Mouse (Mus musculus): ENCODE data around the gene Gpbar1. TPM values are rescaled to one million over a fixed set of nuclear protein-coding genes. Genes with fewer than 3 reads are reported as not detected.

Gene Gpbar1
- 0.36 and 0.64 TPM in 2 replicates for polyA plus RNA-seq (2015; fragmentation: Nextera tagmentation; extraction: Ambion mirVana)

DNA sequence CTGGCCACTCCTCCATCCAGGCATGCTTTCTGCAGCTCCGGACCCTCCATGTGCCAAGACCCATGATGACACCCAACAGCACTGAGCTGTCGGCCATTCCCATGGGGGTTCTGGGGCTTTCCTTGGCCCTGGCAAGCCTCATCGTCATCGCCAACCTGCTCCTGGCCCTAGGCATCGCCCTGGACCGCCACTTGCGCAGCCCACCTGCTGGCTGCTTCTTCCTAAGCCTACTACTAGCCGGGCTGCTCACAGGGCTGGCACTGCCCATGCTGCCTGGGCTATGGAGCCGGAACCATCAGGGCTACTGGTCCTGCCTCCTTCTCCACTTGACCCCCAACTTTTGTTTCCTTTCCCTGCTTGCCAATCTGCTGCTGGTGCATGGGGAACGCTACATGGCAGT, at the start of gene Gpbar1:
Gpbar1 (plus strand) TSS at position 13 of the 400 bp plus-strand sequence.
- Histone ChIP-seq H3K4me1 (peaks cover 53% of the 10 kb centered on the region), H3K27ac (replicated peaks) (no peak within 1 kb of the TSS), H3K4me2 (no peak within 1 kb of the TSS), H3K9ac (no peak within 1 kb of the TSS), H3K4me3 (no peak within 1 kb of the TSS), H3K9me3 (no peaks in the 10 kb centered on the region), H3K36me3 (peaks cover 48% of the 10 kb centered on the region), H3K27me3 (replicated peaks) (no peaks in the 10 kb centered on the region)
- WGBS: 85% methylated on average over 10 of the region's 10 CpGs
- no peak for ATAC-seq (ENCODE audit: extremely low read depth, insufficient number of reproducible peaks, low FRiP score, low TSS enrichment)

DNA sequence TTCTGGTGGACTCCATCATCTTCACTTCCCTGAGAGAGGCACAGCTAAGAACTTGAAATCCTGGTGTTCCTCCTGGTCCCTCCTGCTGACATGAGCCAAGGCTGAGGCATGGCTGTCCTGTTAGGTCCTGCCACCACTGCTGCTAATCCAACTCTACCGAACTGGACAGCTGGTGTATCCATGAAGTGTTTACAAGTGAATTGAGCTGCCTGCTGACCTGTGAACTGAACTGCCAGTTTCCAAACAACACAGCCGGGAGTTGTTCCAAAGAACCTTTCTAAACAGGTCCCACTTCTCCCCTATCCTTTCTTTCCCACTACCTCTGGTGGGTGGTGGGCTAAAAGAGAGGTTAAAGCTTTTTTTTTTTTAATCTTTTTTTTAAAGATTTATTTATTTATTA, 48.4 kb upstream of the Gpbar1 start:
- Histone ChIP-seq H3K9me3 (no peaks in the 10 kb centered on the region), H3K27me3 (replicated peaks) (no peaks in the 10 kb centered on the region), H3K9ac (no peak overlapping the region), H3K36me3 (no peaks in the 10 kb centered on the region), H3K27ac (replicated peaks) (no peak overlapping the region), H3K4me3 (no peak overlapping the region), H3K4me1 (peaks cover 6% of the 10 kb centered on the region; the same call in 1 of the 2 replicates), H3K4me2 (no peak overlapping the region)
- ATAC-seq (ENCODE audit: extremely low read depth, insufficient number of reproducible peaks, low FRiP score, low TSS enrichment): no peak
- WGBS: 75% methylated on average over 2 of the region's 2 CpGs

DNA sequence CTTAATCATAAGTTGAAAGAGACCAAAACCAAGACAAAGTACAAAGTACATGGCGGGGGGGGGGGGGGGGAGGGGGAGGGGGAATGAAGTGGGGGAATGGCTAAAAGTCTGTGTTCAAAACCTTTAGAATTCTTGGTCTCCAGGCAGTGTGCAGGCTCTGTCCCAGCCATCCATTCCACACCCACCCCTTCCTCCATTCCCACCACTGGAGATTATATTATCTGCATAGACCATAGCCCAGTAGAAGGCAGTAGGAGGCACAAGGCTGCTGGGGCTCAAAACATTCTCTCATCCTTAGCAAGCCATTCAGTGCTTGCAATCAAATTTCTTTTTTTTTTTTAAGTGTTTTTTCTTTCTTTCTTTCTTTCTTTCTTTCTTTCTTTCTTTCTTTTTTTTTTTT, 47.4 kb upstream of the Gpbar1 start:
- WGBS: 60% methylated on average over 1 of the region's 1 CpGs
- H3K9me3 ChIP-seq: no peaks in the 10 kb centered on the region
- no peaks in the 10 kb centered on the region for H3K27me3 ChIP-seq (replicated peaks)
- H3K4me3 ChIP-seq: no peak overlapping the region
- no peaks in the 10 kb centered on the region for H3K36me3 ChIP-seq
- no peak overlapping the region for H3K9ac ChIP-seq
- no peak overlapping the region for H3K27ac ChIP-seq (replicated peaks)
- H3K4me1 ChIP-seq: peaks cover 8% of the 10 kb centered on the region; the same call in 1 of the 2 replicates
- H3K4me2 ChIP-seq: no peak overlapping the region
- ATAC-seq (ENCODE audit: extremely low read depth, insufficient number of reproducible peaks, low FRiP score, low TSS enrichment): no peak

DNA sequence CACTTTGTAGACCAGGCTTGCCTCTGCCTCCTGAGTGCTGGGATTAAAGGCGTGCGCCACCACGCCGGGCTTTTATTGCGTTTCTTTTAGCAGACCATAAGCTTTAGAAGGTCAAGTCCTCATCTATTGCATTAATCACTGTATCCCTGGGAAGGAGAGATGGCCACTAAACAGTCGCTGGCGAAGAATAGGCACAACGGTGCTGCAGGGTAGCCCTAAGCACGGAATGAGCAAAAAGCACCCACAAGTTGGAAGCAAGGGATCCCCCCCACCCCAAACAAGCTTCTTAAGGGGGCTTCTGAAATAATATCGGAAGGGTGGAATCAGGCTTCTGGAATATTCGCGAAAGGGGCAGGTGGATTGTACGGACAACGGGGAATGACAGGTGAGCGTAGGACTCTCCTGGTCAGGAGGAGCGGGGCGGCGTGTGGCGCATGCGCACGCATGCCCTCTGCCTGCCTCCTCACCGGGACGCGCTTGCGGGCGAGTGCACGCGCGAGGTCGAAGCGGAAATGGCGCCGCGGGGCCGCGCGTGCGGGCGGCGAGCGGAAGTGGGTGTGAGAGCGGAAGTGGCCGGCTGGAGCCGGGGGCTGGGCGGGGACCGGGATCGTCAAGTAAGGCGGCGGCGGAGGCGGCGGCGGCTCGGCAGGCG, 42.3 kb upstream of the Gpbar1 start, which contains the start of gene Arpc2:
Arpc2 (plus strand) TSS at position 147 of the 652 bp plus-strand sequence.
- Histone ChIP-seq H3K4me2 (peak within 1 kb of the TSS; percentile 84), H3K4me3 (peak within 1 kb of the TSS; percentile 91), H3K36me3 (0 out of 2 replicates have a peak, but pooled peaks cover 4% of the 10 kb centered on the region), H3K9ac (peak within 1 kb of the TSS; percentile 99), H3K27me3 (replicated peaks) (no peaks in the 10 kb centered on the region), H3K27ac (replicated peaks) (peak within 1 kb of the TSS; percentile 95), H3K9me3 (no peaks in the 10 kb centered on the region), H3K4me1 (peaks cover 39% of the 10 kb centered on the region)
- peak; percentile 87 for ATAC-seq (ENCODE audit: extremely low read depth, insufficient number of reproducible peaks, low FRiP score, low TSS enrichment)
- 2% methylated on average over 43 of the region's 55 CpGs for WGBS

DNA sequence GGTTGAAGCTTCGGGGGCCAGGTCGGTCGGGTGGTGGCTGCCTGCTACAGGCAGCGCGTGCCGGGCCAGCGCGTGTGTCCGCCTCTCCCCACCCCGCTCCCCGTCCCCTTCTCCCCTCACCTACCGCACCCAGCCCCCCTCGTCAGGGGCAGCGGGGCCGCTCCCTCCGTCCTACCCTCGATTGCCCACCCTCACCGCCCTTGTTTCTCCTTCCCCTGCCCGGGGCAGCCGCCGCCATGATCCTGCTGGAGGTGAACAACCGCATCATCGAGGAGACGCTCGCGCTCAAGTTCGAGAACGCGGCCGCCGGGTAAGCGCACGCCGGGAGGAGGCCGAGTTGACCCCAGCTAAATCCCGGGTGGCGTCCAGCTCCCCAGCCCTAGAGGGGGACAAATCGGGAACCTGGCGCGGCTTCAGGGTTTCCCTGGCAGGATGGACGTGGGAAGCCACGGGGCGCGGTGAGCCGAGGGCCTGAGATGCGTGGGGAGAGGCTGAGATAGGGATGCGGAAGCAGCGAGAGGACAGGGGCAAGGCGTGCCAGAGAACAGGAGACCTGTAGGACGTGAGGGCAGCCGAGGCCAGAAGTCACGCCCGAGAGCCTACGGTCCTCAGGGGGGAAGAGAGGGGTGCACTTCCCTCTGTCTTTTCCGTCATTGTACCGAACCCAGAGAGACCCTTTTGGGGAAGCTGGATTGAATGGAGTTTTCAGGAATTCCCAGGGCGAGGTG, 41.6 kb upstream of the Gpbar1 start:
- Histone ChIP-seq H3K36me3 (0 out of 2 replicates have a peak, but pooled peaks cover 4% of the 10 kb centered on the region), H3K27ac (replicated peaks) (peak overlapping the region; percentile 95), H3K9me3 (no peaks in the 10 kb centered on the region), H3K9ac (peak overlapping the region; percentile 99), H3K4me1 (peaks cover 45% of the 10 kb centered on the region), H3K4me3 (peak overlapping the region; percentile 91), H3K4me2 (peak overlapping the region; percentile 84), H3K27me3 (replicated peaks) (no peaks in the 10 kb centered on the region)
- peak; percentile 27 for ATAC-seq (ENCODE audit: extremely low read depth, insufficient number of reproducible peaks, low FRiP score, low TSS enrichment)
- WGBS: under 1% methylated on average over 48 of the region's 57 CpGs

DNA sequence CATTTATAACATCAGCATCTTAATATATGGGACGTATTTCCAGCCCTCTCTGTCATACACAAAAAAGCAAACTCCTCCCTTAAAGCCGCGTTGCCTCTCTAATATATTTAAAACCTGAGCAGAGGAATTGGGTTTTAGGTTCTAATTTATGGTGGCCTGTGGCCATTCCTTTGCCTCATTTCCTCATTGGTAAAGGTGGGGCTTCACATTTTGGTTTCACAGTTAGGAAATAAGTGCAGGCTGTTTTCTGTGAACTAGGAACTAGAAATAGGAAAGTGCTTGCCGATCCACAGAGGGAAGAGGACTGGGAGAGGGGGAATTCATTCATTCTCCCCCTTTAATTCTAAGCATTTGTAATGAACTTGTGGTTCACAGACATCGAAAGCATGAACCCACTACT, 40.7 kb upstream of the Gpbar1 start:
- no peak for ATAC-seq (ENCODE audit: extremely low read depth, insufficient number of reproducible peaks, low FRiP score, low TSS enrichment)
- 0 out of 2 replicates have a peak, but pooled peaks cover 9% of the 10 kb centered on the region for H3K36me3 ChIP-seq
- H3K9me3 ChIP-seq: no peaks in the 10 kb centered on the region
- 23% methylated on average over 5 of the region's 5 CpGs for WGBS
- peak overlapping the region; percentile 95 for H3K27ac ChIP-seq (replicated peaks)
- H3K4me1 ChIP-seq: peaks cover 52% of the 10 kb centered on the region
- H3K9ac ChIP-seq: peak overlapping the region; percentile 99
- no peaks in the 10 kb centered on the region for H3K27me3 ChIP-seq (replicated peaks)
- H3K4me3 ChIP-seq: peak overlapping the region; percentile 91
- H3K4me2 ChIP-seq: peak overlapping the region; percentile 84

DNA sequence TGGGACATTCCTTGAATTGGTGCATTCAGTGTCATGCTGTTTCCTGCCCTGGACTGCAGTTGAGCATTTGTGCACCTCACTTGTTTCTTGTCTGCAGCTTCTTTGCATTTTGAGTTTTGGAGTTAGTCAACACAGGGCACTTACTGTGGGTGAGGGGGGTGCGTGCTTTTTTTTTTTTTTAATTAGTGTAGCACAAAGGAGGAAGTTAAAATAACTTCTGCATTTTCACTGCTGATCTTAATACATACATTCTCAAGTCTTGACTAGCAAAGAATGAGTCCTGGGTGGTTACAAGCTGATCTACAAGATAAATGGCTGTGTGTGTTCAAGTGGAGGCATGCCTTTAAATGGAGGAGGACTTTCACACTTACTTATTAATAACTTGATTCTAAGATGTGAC, 40.2 kb upstream of the Gpbar1 start:
- H3K9me3 ChIP-seq: no peaks in the 10 kb centered on the region
- peak overlapping the region; percentile 91 for H3K4me3 ChIP-seq
- ATAC-seq (ENCODE audit: extremely low read depth, insufficient number of reproducible peaks, low FRiP score, low TSS enrichment): no peak
- peaks cover 12% of the 10 kb centered on the region; the same call in 1 of the 2 replicates for H3K36me3 ChIP-seq
- WGBS: 50% methylated on average over 1 of the region's 1 CpGs
- no peaks in the 10 kb centered on the region for H3K27me3 ChIP-seq (replicated peaks)
- H3K4me2 ChIP-seq: peak overlapping the region; percentile 84
- H3K9ac ChIP-seq: peak overlapping the region; percentile 99
- peak overlapping the region; percentile 95 for H3K27ac ChIP-seq (replicated peaks)
- H3K4me1 ChIP-seq: peaks cover 56% of the 10 kb centered on the region

DNA sequence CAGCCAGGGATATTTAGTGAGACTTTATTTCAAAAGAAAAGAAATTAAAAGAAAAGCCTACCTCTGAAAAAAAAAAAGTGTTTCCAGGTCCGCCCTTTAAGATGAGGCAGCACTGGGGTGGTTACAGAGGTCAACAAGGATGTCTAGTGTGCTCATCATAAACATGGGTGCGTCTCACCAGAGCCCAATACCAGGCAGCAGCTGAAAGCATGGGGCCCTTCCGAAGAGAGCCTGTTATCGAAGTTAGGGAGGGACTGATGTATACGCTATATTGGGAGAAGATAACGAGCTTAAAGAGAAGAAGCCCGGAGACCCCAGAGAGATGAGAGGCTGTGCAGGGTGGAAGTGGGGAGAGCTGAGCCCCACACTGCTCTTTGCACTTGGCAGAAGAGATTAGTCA, 39.2 kb upstream of the Gpbar1 start:
- peaks cover 67% of the 10 kb centered on the region for H3K4me1 ChIP-seq
- H3K9ac ChIP-seq: peak overlapping the region; percentile 99
- H3K27ac ChIP-seq (replicated peaks): peak overlapping the region; percentile 95
- peaks cover 14% of the 10 kb centered on the region; the same call in 1 of the 2 replicates for H3K36me3 ChIP-seq
- H3K27me3 ChIP-seq (replicated peaks): no peaks in the 10 kb centered on the region
- H3K4me2 ChIP-seq: peak overlapping the region; percentile 84
- no peaks in the 10 kb centered on the region for H3K9me3 ChIP-seq
- 7% methylated on average over 7 of the region's 7 CpGs for WGBS
- H3K4me3 ChIP-seq: peak overlapping the region; percentile 91
- ATAC-seq (ENCODE audit: extremely low read depth, insufficient number of reproducible peaks, low FRiP score, low TSS enrichment): no peak

DNA sequence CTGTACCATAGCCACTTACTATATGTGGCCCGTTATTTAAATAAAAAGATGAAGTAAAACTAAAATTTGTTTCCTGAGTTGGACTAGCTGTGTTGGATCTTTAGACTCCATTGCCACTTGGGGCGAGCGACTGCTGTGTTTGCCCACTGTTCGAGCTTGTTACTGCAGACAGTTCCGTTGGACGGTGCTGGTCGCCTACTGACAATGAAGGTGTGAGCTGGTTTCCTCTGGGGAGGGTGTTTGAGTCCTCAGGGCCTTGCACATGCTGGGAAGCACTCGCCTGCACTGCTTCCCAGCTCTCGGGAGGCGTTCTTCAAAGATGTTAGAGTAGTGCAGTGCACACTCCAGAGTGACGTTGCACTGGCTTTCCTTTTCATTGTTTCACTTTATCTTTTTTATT, 38.7 kb upstream of the Gpbar1 start:
- peaks cover 71% of the 10 kb centered on the region for H3K4me1 ChIP-seq
- H3K27ac ChIP-seq (replicated peaks): peak overlapping the region; percentile 95
- peaks cover 14% of the 10 kb centered on the region; the same call in 1 of the 2 replicates for H3K36me3 ChIP-seq
- no peaks in the 10 kb centered on the region for H3K27me3 ChIP-seq (replicated peaks)
- no peaks in the 10 kb centered on the region for H3K9me3 ChIP-seq
- no peak for ATAC-seq (ENCODE audit: extremely low read depth, insufficient number of reproducible peaks, low FRiP score, low TSS enrichment)
- H3K9ac ChIP-seq: peak overlapping the region; percentile 99
- H3K4me2 ChIP-seq: peak overlapping the region; percentile 84
- 19% methylated on average over 11 of the region's 11 CpGs for WGBS
- H3K4me3 ChIP-seq: peak overlapping the region; percentile 91

DNA sequence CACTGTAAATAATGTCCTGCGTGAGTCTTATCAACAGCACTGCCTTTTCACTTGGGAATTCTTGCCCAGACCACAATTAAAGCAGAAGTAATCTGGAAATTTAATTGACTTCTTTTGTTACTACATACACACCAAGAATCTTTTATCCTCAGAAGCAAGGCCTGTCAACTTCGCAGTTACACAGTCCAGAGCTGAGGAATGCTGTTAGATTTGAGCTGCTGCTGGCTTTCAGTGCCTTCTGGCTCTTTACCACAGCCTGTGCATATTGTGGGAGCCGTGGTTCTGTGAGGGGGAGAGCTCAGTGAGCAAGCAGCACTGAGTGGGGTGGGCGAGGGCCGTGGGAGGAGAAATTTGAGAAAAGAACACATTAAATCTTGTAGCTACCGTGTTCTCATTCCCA, 38.0 kb upstream of the Gpbar1 start:
- peaks cover 78% of the 10 kb centered on the region for H3K4me1 ChIP-seq
- ATAC-seq (ENCODE audit: extremely low read depth, insufficient number of reproducible peaks, low FRiP score, low TSS enrichment): no peak

DNA sequence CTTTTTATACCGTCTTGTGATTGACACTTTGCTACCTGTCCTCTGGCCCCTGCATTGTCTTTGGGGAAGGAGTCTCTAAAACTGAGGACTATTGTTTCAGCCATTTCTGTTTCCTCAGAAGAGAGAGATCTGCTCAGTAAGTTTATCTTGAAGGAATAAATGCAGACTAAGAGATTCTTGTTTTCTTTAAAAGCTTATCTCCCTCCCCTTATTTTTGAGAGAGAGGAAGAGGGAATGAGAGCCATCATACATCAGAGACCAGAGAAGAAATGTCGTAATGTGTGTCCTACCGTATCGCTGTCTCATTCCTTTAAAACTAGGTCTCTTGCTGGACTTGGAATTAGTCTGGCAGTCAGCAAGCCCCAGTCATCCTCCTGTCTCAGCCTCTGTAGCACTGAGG, 37.5 kb upstream of the Gpbar1 start:
- peak overlapping the region; percentile 84 for H3K4me2 ChIP-seq
- H3K9me3 ChIP-seq: no peaks in the 10 kb centered on the region
- H3K27me3 ChIP-seq (replicated peaks): no peaks in the 10 kb centered on the region
- H3K36me3 ChIP-seq: peaks cover 15% of the 10 kb centered on the region
- peaks cover 82% of the 10 kb centered on the region for H3K4me1 ChIP-seq
- 48% methylated on average over 4 of the region's 4 CpGs for WGBS
- H3K9ac ChIP-seq: peak overlapping the region; percentile 99
- H3K4me3 ChIP-seq: 0 out of 2 replicates have a peak overlapping the region, but pooled peaks have one; percentile 91
- ATAC-seq (ENCODE audit: extremely low read depth, insufficient number of reproducible peaks, low FRiP score, low TSS enrichment): no peak
- H3K27ac ChIP-seq (replicated peaks): peak overlapping the region; percentile 95

More for the DNA sequence above, 38.0 kb upstream of the Gpbar1 start:
- H3K36me3 ChIP-seq: peaks cover 14% of the 10 kb centered on the region; the same call in 1 of the 2 replicates
- peak overlapping the region; percentile 95 for H3K27ac ChIP-seq (replicated peaks)
- H3K4me2 ChIP-seq: peak overlapping the region; percentile 84
- WGBS: 16% methylated on average over 6 of the region's 6 CpGs
- no peaks in the 10 kb centered on the region for H3K27me3 ChIP-seq (replicated peaks)
- no peaks in the 10 kb centered on the region for H3K9me3 ChIP-seq
- H3K4me3 ChIP-seq: peak overlapping the region; percentile 91; the same call in 1 of the 2 replicates
- H3K9ac ChIP-seq: peak overlapping the region; percentile 99

Measured in heart, embryonic 13.5 days (tissue).